Mouse (Mus musculus): ENCODE measurements at regions not wholly inside any gene's neighbourhood (a gene's known extent, or its start where the extent isn't known, plus 50 kb on each side); places are given as distances from the start of the nearest gene placed in this dataset.

GRCm38 (mm10) chr15:87264906-87265305 lies 279.2 kb upstream of the Fam19a5 start:
- no peak for DNase-seq

GRCm38 (mm10) chr15:87290987-87291529 lies 253.0 kb upstream of the Fam19a5 start:
- DNase-seq = no peak

GRCm38 (mm10) chr15:87319896-87320295 lies 224.2 kb upstream of the Fam19a5 start:
- no peak for DNase-seq

GRCm38 (mm10) chr15:87321067-87321985 lies 222.8 kb upstream of the Fam19a5 start:
- DNase-seq = no peak

GRCm38 (mm10) chr15:87325389-87325788 lies 218.7 kb upstream of the Fam19a5 start:
- DNase-seq = no peak

- no peak for DNase-seq
Measured at GRCm38 (mm10) chr15:87326281-87326680, 217.8 kb upstream of the Fam19a5 start.

- peak; percentile 16 for DNase-seq
Measured at GRCm38 (mm10) chr15:87332441-87332840, 211.7 kb upstream of the Fam19a5 start.

GRCm38 (mm10) chr15:87333527-87333926 lies 210.6 kb upstream of the Fam19a5 start:
- DNase-seq = no peak

- no peak for DNase-seq
Measured at GRCm38 (mm10) chr15:87334430-87334829, 209.7 kb upstream of the Fam19a5 start.

GRCm38 (mm10) chr15:87335324-87335723 lies 208.8 kb upstream of the Fam19a5 start:
- no peak for DNase-seq

GRCm38 (mm10) chr15:87335737-87336136 lies 208.4 kb upstream of the Fam19a5 start:
- no peak for DNase-seq

GRCm38 (mm10) chr15:87339904-87340303 lies 204.2 kb upstream of the Fam19a5 start:
- DNase-seq = no peak

GRCm38 (mm10) chr15:87342656-87343055 lies 201.4 kb upstream of the Fam19a5 start:
- no peak for DNase-seq

GRCm38 (mm10) chr15:87345826-87346225 lies 198.3 kb upstream of the Fam19a5 start:
- DNase-seq = no peak

GRCm38 (mm10) chr15:87349533-87350247 lies 194.4 kb upstream of the Fam19a5 start:
- DNase-seq = no peak

GRCm38 (mm10) chr15:87352812-87353211 lies 191.3 kb upstream of the Fam19a5 start:
- no peak for DNase-seq

- no peak for DNase-seq
Measured at GRCm38 (mm10) chr15:87353886-87354285, 190.2 kb upstream of the Fam19a5 start.

- no peak for DNase-seq
Measured at GRCm38 (mm10) chr15:87360457-87360856, 183.6 kb upstream of the Fam19a5 start.

GRCm38 (mm10) chr15:87365712-87366361 lies 178.3 kb upstream of the Fam19a5 start:
- DNase-seq = no peak

GRCm38 (mm10) chr15:87367381-87367780 lies 176.7 kb upstream of the Fam19a5 start:
- DNase-seq = no peak

GRCm38 (mm10) chr15:87369381-87369780 lies 174.7 kb upstream of the Fam19a5 start:
- no peak for DNase-seq

GRCm38 (mm10) chr15:87369836-87370235 lies 174.3 kb upstream of the Fam19a5 start:
- DNase-seq = no peak

- no peak for DNase-seq
Measured at GRCm38 (mm10) chr15:87370761-87371160, 173.3 kb upstream of the Fam19a5 start.
